Mouse (Mus musculus) telencephalon, adult 2 months (tissue): ENCODE results near the gene Spryd3.
"Not testable (repeated sequence)": the region's sequence is repeated elsewhere in the genome, so short reads cannot be mapped to it uniquely, and the experiment has no call there.

Experiments
- DNase-seq: peaks from one replicate; pipeline ENCODE4 v3.0.0-alpha.2; 2011; ENCODE audit warnings: low read depth, low spot score

The Spryd3 gene

GRCm38 (mm10) chr15:102136129-102136758 is at the start of gene Spryd3:
Gene Spryd3, minus strand, starts transcription at chr15:102136234.
- DNase-seq = peak; percentile 94

- no peak for DNase-seq
These were observed 47.0 kb upstream of the Spryd3 start for GRCm38 (mm10) chr15:102183076-102183475.

GRCm38 (mm10) chr15:102179924-102180323 is 43.9 kb upstream of the Spryd3 start:
- no peak for DNase-seq

DNA sequence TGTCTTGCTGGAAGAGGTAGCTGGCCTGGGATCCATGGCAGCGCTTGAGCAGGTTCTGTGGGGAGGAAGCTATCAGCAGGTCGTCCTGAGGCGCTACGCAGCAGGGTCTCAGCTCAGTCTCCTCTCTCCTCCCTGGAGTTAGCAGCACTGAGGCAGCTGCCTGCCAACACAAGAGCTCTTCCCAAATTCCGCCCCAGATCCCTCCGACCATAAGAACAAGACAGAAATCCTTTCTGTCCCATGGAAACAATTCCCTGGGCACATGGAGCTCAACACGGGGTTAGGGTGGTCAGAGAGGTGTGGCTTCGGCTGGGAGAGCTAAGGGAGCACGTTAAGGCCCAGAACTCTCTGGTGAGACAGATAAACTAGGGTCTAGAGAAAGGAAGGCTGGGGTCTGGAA is 43.1 kb upstream of the Spryd3 start:
- DNase-seq = no peak

GRCm38 (mm10) chr15:102178279-102178678 is 42.2 kb upstream of the Spryd3 start:
- DNase-seq = no peak

DNA sequence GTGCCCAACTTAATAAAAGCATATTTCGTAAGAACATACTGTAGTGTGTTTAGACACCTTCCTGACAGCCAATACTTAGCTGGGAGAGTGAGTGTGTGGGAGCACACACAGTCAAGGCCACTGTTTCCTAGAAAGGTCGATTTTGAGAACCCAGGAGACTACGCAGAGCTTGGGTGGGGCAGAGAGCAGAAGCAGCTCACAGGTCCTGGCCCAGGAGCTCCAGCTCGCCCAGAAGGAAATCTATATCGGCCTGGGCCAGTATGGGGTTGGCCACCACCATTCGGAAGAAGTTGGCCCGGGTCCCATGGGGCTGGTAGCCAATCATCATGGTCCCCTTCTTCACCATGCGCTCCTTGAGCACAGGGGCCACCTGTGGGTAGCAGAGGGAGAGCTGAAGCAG is 41.4 kb upstream of the Spryd3 start:
- DNase-seq = no peak

GRCm38 (mm10) chr15:102176571-102177316 is 40.7 kb upstream of the Spryd3 start:
- DNase-seq = no peak

GRCm38 (mm10) chr15:102175736-102176319 is 39.8 kb upstream of the Spryd3 start:
- no peak for DNase-seq

DNA sequence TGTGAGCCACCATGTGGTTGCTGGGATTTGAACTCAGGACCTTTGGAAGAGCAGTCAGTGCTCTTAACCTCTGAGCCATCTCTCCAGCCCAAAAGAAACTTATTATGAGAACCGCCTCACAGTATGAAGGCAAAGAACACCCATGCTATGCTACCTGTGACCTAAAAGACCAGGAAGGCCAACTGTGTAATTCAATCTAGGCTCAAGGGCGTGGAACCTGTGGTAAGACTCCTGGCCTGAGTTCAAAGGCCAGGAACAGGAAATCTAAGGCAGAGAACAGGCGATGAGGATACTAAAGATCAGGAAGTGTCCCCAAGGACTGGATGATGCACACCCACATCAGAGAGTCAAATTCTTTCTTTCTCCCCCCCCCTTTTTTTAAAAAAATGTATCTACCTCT is 37.5 kb upstream of the Spryd3 start:
- DNase-seq = no peak

GRCm38 (mm10) chr15:102169064-102169463 is 33.0 kb upstream of the Spryd3 start:
- DNase-seq = no peak

DNA sequence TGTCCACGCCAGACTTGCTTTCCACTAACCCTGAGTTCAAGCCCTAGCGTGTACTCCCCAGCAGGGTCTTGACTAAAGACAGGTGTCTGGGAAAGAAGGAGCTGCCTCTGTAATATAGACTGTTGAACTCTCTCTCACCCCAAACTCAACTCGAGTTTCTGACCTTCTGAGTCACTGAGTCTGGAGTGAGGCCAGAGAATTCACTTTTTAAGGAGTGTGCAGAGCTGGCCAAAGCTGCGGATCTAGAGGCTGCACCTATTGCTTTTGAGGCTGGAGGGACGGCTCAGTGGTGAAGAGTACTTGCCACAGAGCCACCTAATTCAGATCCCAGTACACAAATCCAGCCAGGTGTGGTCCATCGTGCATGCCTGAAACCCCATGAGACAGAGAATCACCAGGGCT is 31.6 kb upstream of the Spryd3 start:
- DNase-seq = no peak

DNA sequence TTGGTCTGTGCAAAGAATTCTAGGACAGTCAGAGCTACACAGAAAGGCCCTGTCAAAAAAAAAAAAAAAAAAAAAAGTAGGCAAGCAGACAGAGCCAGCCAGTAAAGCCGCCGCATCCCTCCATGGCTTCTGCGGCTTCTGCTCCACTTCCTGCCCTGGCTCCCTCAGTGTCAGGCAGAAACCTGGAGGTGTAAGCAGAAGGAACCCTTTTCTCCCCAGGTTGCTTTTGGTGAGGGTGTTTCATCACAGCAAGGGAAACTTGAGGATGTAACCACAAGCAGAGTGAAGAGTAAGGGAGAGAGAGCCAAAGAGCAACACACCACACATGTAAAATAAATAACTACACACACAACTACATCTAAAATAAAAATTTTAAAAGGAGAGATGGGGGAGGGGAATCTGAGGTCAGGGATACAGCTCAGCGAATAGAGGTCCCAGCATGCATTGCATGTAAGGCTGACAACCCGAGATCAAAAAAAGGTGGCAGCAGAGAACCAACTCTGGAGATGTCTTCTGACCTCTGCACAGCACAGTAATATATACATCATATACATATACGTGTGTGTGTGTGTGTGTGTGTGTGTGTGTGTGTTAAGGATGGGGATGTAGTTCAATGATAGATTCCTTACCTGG is 29.6 kb upstream of the Spryd3 start:
- no peak for DNase-seq

DNA sequence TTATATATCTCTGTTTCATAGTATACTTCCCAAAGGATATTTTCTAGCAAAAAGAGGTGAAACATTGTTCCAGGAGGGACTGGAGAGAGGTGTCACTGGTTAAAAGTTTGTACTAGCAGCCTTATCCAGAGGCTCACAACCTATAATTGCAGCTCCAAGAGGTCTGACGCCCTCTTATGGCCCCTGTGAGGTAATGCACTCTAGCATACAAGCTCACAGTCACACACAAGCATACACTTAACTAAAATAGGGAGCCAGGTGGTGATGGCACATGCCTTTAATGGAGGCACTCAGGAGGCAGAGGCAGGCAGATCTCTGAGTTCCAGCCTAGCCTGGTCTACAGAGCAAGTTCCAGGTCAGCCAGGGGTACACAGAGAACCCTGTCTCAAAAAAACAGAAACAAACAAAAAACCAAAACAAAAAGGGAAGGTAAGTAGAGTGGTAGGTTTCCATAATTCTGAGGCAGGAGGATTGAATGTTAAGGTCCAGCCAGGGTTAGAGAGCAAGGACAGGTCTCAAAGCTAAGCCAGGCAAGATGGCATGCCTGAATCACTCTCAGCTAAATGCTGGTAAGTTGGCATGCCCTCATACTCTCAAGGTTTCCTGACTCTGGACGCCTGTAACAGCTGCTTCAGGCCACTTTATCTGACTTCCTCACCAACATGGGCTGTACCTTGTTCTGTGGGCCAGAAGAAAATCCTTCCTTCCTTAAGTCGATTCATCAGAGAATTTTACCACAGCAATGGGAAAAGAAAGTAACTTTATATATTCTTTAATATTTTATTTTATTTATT is 28.1 kb upstream of the Spryd3 start:
- no peak for DNase-seq

- no peak for DNase-seq
These were observed 24.5 kb upstream of the Spryd3 start for GRCm38 (mm10) chr15:102160415-102161060.

- DNase-seq = no peak
These were observed 20.8 kb upstream of the Spryd3 start for GRCm38 (mm10) chr15:102156836-102157235.

DNA sequence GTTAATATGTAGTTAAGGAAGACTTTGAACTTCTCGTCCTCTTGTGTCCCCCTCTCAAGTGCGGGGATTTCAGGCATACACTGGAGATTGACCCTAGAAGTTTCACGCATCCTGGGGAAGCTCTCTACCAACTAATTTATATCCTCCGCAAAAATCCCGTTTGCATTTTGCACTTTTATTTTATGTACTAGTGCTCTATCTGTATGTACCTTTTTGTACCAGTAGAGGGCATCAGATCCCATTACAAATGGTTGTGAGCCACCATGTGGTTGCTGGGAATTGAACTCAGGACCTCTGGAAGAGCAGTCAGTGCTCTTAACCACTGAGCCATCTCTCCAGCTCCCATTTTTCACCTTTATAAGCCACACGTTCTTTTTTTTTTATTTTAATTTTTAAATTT is 19.0 kb upstream of the Spryd3 start:
- not testable (repeated sequence) for DNase-seq

DNA sequence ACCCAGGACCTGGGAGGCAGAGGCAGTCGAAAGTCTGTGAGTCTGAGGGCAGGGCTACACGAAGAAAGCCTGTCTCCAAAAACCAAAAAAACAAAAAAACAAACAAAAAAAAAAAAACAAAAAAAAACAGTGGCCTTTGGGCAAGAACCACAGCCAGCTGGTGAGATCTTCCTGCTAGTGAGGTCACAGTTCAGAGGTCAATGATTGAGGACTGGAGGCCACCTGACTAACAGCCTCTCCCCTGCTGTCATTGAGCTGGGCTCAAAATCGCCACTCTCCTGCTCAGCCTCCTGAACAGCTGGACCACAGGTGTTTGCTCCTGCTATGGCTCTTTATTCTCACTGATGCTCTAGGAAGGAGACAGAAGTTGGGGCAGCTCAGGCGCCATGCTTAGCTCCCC is 16.6 kb upstream of the Spryd3 start:
- DNase-seq = no peak

DNA sequence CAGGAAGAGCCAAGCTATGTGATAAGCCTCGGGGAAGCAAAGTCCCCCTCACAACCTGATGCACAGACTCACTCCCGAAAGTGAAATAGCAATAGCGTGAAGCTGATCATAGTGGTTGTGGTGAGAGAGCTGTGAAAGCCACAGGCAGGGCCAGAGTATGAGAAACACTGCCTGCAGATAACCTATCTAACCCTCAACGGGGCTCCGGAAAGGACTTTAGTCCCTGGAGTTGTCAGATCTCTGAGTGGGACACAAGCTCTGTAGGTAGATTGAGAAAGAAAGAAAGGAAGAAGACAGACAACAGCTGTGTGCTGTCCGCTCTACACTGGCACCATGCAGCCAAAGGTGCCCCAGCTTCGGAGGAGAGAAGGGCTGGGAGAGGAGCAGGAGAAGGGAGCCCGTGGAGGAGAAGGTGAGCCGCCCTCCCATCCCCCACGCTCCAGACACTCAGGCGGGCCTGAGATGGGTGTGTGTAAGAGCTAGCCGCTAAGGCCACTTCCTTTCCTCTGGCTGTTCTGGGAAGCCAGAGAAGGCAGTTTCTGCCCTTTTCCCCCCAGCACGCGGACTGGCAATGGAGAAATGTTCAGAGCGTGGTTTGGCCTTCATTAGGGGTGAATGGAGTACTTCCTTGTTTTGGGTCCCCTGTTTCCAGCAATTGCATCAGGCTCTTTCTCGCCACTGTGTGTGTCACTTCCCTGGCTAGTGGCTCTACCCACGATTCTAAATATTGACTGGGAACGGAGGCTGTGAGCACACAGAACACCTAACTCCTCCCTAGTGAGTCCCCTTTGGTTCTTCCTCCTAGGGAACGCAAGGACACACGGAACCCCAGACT is 14.5 kb upstream of the Spryd3 start, which contains the start of gene Soat2:
Soat2 (plus strand) TSS at position 226 of the 835 bp plus-strand sequence.
- no peak for DNase-seq

DNA sequence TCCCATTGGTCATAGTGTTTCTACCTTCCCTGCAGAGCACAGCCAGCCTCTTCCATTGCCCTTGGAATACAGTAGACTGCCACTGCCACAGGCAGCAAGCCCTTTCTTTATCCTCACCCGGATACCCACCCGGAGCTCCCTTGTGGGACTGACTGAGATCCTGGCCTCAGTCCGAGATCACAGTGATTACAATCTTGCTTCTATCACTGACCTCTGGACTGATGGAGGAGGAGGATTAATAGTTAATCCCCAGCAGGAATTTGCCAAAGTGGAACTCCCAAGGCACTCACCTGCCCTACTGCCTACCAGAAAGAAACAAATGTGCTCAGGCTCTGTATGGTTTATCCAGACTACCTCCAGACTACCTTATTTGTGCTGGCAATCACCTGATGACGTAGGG is 13.5 kb upstream of the Spryd3 start:
- no peak for DNase-seq
